Mouse (Mus musculus) heart, postnatal 14 days (tissue): ENCODE results near the gene Ptp4a2. TPM values are rescaled to one million over a fixed set of nuclear protein-coding genes. Genes with fewer than 3 reads are reported as not detected.
"Not testable (repeated sequence)": the region's sequence is repeated elsewhere in the genome, so short reads cannot be mapped to it uniquely, and the experiment has no call there.

Source experiments
- DNase-seq, 2 experiments: peaks; one replicate each; pipeline ENCODE4 v3.0.0; 2021 to 2022
- intact Hi-C: fragments of 180-260 bp; cut with DNase I; formaldehyde crosslinking; loops from one replicate; pipeline ENCODE4 v1.15.1; 2025
- long read RNA-seq, 2 experiments: library from polyadenylated mRNA; stranded (forward); transcript quantifications; one replicate each; pipeline ENCODE4 v2.0.0; 2021
- total RNA-seq, 2 experiments: library from RNA; stranded (reverse); gene quantifications; 2 replicates each; pipeline ENCODE4 v1.2.3; 2021

Gene Ptp4a2
- 100 to 1,000 TPM; 212 to 215 TPM for total RNA-seq
- long read RNA-seq, experiment 1, transcript Ptp4a2-207 (6 exons, 3,382 nt) = minor isoform, 42 of 160 reads
- long read RNA-seq, experiment 1, transcript Ptp4a2-201 (6 exons, 3,646 nt) = major isoform, 70 of 160 reads
- long read RNA-seq, experiment 1, partial matches to known transcripts = 3 of 160 reads
- long read RNA-seq, experiment 1, other reads (novel, unspliced or antisense) = 45 of 160 reads
- long read RNA-seq, experiment 2, transcript Ptp4a2-207 (6 exons, 3,382 nt) = minor isoform, 17 of 120 reads
- long read RNA-seq, experiment 2, transcript Ptp4a2-201 (6 exons, 3,646 nt) = major isoform, 66 of 120 reads
- long read RNA-seq, experiment 2, partial matches to known transcripts = 6 of 120 reads
- long read RNA-seq, experiment 2, other reads (novel, unspliced or antisense) = 31 of 120 reads

DNA sequence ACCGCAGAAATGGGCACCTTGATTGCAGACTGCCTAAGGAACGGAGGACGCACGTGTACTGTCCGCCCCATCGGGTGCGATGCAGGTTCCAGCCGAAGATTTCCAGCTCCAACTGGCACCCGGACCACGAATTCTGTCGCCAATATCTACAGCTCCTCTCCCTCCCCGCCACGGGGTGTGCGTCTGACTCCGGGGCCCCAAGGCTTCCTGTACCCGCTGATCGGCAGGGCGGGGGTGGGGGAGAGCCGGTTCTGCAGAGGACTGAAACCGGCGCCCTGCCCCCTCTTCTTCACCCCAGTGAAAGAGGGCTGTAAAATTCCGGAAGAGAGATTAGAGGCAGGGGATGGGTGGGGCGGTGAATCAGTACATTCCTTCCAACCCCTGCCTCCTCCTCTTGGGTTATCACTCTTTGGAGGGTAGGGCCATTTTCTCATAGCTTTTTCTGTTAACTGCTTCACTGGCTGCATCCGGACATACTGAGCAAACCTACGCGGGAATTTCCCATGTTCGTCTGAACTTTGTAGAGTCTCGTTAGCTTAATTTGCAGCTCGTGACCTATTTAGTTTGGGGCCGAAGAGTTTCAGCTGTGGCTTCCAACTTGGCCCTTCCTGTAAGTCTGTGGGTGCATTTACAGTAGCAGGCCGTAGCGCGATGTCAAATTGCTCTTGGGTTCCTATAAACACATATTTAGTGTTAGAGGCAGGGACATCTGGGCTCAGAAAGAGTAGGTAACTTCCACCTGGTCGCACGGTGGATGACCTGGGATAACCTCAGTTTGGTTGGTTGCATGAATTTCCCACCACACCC, at the start of gene Ptp4a2:
TSS of gene Ptp4a2 (plus strand) at position 422 of the 807 bp plus-strand sequence.
- DNase-seq = peak; percentile 63 to 72

DNA sequence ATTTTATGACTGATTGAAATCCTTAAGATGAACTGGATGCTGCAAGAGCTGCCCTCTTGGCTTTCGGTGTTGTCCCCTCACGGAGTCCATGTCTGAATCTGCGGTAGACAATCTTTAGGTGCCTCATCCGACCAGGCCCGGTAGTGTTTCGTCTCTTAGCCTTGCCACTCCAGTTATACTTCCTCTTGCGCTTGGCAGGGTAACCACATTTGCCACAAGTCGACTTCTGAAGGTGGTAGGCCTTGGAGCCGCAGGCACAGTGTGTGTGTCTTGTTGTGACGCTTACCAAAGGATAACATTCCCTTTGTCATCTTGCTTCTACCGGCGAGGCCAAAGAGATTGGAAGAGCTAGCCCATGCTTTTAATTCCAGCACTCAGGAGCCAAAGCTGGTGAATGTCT, 49.4 kb upstream of the Ptp4a2 start:
- no peak for DNase-seq
- intact Hi-C loops = no loop called here

More for the DNA sequence above, at the start of gene Ptp4a2:
- intact Hi-C loops = no loop called here

GRCm38 (mm10) chr4:129762496-129762895, 48.5 kb upstream of the Ptp4a2 start:
- intact Hi-C loops, DNase-seq: not testable (repeated sequence)

DNA sequence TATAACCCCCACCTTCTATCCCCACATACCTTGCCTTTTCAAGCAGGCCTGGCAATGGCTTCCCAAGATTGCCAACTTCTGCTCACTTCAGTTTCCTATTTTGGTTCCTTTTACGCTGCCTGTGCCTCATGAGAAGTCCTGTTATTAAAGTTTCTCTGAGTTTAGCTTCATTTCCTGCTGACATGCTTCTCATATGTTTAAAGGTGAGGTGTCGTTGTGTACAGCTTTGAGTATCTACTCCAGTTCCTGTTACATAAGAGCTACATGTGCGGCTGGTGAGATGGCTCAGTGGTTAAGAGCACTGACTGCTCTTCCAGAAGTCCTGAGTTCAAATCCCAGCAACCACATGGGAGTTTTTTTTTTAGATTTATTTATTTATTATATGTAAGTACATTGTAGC, 45.7 kb upstream of the Ptp4a2 start:
- intact Hi-C loops = no loop called here
- no peak for DNase-seq

GRCm38 (mm10) chr4:129767782-129768181, 43.2 kb upstream of the Ptp4a2 start:
- no peak for DNase-seq
- intact Hi-C loops = no loop called here

GRCm38 (mm10) chr4:129768742-129769141, 42.3 kb upstream of the Ptp4a2 start:
- intact Hi-C loops, DNase-seq: not testable (repeated sequence)

- intact Hi-C loops = no loop called here
- DNase-seq = no peak
These were observed 40.4 kb upstream of the Ptp4a2 start for GRCm38 (mm10) chr4:129770600-129770999.

- no peak for DNase-seq
- intact Hi-C loops = no loop called here
These were observed 39.7 kb upstream of the Ptp4a2 start for GRCm38 (mm10) chr4:129771314-129771671.

- intact Hi-C loops = no loop called here
- DNase-seq = peak in 1 of 2 experiments; percentile 21
These were observed 39.1 kb upstream of the Ptp4a2 start for GRCm38 (mm10) chr4:129771672-129772521.

DNA sequence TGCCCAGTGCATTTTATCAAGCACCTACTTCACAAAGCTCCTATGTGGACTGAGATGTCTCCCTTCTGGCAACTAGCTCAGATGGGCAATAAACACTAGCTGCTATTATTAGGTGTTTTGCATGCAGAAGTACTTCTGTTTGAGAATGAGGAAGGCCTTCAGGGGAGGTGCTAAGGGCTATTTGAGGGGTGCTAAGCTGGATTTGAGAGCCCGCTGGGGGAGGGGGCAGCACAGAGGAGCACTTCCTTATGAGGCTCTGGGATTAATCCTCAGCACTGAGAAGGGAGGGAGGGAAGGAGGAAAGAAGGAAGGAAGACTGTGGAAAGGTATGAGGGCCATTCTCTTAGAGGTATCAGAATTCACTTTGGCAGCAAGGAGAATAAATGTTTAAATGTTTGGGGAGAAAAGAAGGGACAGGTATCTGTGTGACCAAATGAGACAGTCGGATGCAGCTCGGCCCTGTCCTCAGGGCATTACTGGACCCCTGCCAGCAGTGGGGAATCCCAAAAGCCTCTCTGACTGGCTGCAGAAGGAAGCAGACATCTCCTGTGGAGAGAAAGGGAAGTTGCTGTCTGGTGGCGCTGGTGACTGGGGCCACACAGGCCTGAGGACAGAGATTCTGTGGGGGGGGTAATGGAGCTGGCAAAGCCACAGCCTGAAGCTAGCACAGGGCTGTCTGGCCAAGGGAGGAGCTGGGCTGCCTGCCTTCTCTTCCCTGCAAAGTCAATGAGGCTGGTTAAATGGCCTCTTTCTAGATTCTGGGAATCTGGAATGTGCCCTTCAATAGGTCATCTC, 28.9 kb upstream of the Ptp4a2 start:
- intact Hi-C loops = no loop called here
- peak; percentile 53 to 64 for DNase-seq

DNA sequence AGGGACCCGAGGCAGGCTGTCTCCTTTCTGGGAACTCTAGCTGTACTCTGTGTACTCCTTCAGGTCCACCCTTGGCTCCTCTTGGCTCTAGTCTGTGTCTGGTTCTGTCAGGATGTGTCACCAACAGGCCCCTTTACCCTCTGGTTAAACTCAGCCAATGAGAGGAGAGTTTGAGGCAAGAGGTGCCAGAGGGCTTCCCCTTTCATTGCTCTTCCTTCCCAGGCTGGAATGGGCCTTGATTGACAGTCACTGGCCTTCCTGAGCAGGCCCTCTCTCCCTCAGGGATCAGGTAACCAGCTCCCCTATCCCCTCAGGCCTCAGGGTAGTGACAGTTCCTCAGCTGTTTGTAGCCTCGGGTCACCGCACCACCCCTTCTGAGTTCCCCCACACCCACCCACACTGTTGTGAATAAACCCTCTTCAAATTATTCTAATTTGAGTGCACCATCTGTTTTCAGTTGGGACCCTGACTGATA, 28.1 kb upstream of the Ptp4a2 start:
- intact Hi-C loops = no loop called here
- no peak for DNase-seq

DNA sequence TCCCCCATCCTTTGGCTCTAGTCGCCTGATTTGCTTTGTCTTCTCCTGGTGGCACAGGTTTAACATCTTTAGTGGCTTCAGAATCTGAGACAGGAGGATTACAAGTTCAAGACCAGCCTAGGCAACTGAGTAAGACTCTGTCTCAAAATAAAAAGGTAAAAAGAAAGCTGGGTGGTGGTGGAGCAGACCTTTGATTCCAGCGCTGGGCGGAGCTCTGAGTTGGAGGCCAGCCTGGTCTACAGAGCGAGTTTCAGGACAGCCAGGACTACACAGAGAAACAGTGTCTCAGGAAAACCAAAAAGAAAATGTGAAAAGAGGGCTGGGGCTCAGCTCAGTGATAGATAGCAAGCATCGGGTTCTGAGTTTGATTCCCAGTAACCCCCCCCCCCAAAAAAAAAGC, 27.5 kb upstream of the Ptp4a2 start:
- DNase-seq = no peak
- intact Hi-C loops = no loop called here

- peak; percentile 70 to 81 for DNase-seq
- intact Hi-C loops = loop anchor here (1.0 to 5.0 kb wide), 4 partner anchors 62 to 302 kb away; partner anchors contain the start of gene Spocd1
These were observed 25.8 kb upstream of the Ptp4a2 start for GRCm38 (mm10) chr4:129785178-129785577.

DNA sequence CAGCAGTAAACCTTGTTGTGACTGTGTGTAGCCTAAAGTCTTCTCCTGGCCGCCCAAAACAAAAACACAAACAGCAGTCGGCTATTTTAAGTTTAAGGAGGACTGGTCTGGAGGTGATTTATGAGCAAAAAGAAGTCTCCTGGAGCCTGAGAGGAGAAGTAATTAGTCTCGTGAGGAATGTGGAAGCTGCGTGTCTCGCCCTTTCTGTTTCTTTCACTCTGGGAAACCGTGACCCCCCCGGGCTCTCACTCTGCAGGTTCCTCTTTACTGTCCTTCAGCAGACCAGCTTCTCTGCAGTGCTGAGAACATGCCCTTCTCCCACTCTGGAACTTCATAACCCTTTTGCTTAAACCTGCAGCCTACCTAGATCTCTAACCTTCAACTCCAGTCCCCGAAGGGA, 22.3 kb upstream of the Ptp4a2 start:
- DNase-seq = peak in 1 of 2 experiments; percentile 6
- intact Hi-C loops = loop anchor here (5.0 kb wide), 2 partner anchors 59 to 299 kb away; no protein-coding TSS in a partner anchor

GRCm38 (mm10) chr4:129789635-129790034, 21.4 kb upstream of the Ptp4a2 start:
- intact Hi-C loops = loop anchor here (5.0 kb wide), 2 partner anchors 58 to 298 kb away; no protein-coding TSS in a partner anchor
- no peak for DNase-seq

DNA sequence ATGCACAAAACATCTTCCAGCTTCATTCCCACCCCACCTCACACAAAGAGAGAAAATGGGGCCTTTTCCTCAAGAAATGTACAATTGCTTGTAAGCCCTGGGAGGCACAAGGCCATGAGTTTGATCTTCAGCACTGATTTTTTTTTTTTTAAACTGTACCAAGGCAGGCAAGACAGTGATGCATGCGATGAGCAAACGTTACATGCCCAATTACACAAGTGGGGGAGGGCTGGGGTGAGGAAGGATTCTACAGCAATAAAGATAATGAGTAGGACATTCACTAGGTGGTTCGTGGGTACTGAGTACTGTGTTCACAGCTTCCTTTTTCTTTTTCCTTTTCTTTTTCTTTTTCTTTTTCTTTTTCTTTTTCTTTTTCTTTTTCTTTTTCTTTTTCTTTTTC, 20.5 kb upstream of the Ptp4a2 start:
- DNase-seq = no peak
- intact Hi-C loops = no loop called here

GRCm38 (mm10) chr4:129791399-129791798, 19.6 kb upstream of the Ptp4a2 start:
- intact Hi-C loops = no loop called here
- no peak for DNase-seq

GRCm38 (mm10) chr4:129792666-129793202, 18.3 kb upstream of the Ptp4a2 start:
- intact Hi-C loops = no loop called here
- no peak for DNase-seq

- no peak for DNase-seq
- intact Hi-C loops = loop anchor here (2.0 kb wide), 1 partner anchor 25 kb away; no protein-coding TSS in a partner anchor
These were observed 17.2 kb upstream of the Ptp4a2 start for GRCm38 (mm10) chr4:129793713-129794329.
